Comparison of ENCODE assay signal across 10 mouse cellular contexts in the genomic region with DNA sequence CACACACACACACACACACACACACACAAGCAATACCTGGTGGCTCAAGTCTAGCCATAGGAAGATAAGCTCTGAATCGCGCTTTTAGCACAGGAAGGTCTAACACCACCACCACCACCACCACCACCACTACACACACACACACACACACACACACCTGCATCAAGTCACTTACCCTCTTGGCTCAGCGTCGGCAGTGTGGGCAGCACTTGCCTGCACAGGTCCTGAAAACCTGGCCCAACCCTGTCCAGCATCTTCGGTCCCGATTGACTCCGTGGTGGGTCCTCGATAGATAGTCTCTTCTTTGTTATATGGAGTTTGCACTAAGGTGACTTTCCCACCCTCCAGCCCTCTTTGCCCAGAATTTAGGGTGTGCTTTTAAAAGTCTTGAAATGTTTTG. TPM values are rescaled to one million over a fixed set of nuclear protein-coding genes. Genes with fewer than 3 reads are reported as not detected.
DNase-seq lines count a peak whose midpoint lies in the region; ATAC-seq and TF ChIP-seq lines count a peak whose summit lies in the region.
"Had no signal": no experiment of that assay in that cellular context is flagged by ENCODE, and none has a peak within 500 bp of the region (broad histone marks: within the 10 kb centered on the region; RNA-seq: fewer than 3 reads in every experiment).

No protein-coding gene starts in this region.

- no peak for TF ChIP-seq POLR2A in kidney, adult 2 months (IDR thresholded peaks at IDR 0.05; ENCODE audit: low read depth, low read length)

- peak overlapping the region; percentile 37; the same call in 1 of the 2 replicates for H3K4me2 ChIP-seq in forebrain, embryonic 12.5 days
- no peak overlapping the region for H3K4me2 ChIP-seq in forebrain, embryonic 15.5 days (replicated peaks)
- peak overlapping the region; percentile 37 for H3K4me2 ChIP-seq in kidney, postnatal 0 days (ENCODE audit: low read length)
- peak overlapping the region; percentile 39 for H3K4me2 ChIP-seq in embryonic facial prominence, embryonic 15.5 days (replicated peaks)
- peak overlapping the region; percentile 23; the same call in 1 of the 2 replicates for H3K4me2 ChIP-seq in midbrain, embryonic 11.5 days

- no peak for TF ChIP-seq CTCF in kidney, postnatal 0 days (IDR thresholded peaks at IDR 0.05; ENCODE audit: low read depth)
- no peak for TF ChIP-seq CTCF in kidney, adult 2 months (conservative IDR thresholded peaks at IDR 0.05; ENCODE audit: insufficient read depth, insufficient read length, low read depth, low read length)

- H3K36me3 ChIP-seq in forebrain, embryonic 12.5 days (replicated peaks): no peaks in the 10 kb centered on the region
- H3K36me3 ChIP-seq in forebrain, embryonic 15.5 days: no peaks in the 10 kb centered on the region
- H3K36me3 ChIP-seq in kidney, postnatal 0 days (ENCODE audit: insufficient read depth, low read length): no peaks in the 10 kb centered on the region
- H3K36me3 ChIP-seq in kidney, adult 2 months (ENCODE audit: control insufficient read depth, insufficient read depth, low read length): no peaks in the 10 kb centered on the region
- H3K36me3 ChIP-seq in embryonic facial prominence, embryonic 15.5 days: no peaks in the 10 kb centered on the region
- no peaks in the 10 kb centered on the region for H3K36me3 ChIP-seq in midbrain, embryonic 11.5 days (ENCODE audit: control insufficient read depth, insufficient read depth, low read length)
- H3K36me3 ChIP-seq: G1E had no signal

- peaks cover 11% of the 10 kb centered on the region for H3K4me1 ChIP-seq in forebrain, embryonic 12.5 days
- no peaks in the 10 kb centered on the region for H3K4me1 ChIP-seq in forebrain, embryonic 15.5 days
- H3K4me1 ChIP-seq in kidney, postnatal 0 days (replicated peaks; ENCODE audit: insufficient read depth, low read length): no peaks in the 10 kb centered on the region
- H3K4me1 ChIP-seq in kidney, adult 2 months (ENCODE audit: control insufficient read depth, insufficient read depth, low read length): no peaks in the 10 kb centered on the region
- H3K4me1 ChIP-seq in embryonic facial prominence, embryonic 15.5 days: peaks cover 9% of the 10 kb centered on the region
- H3K4me1 ChIP-seq in midbrain, embryonic 11.5 days (ENCODE audit: control insufficient read depth, insufficient read depth, low read length): peaks cover 2% of the 10 kb centered on the region; the same call in 1 of the 2 replicates

- no peaks in the 10 kb centered on the region for H3K27me3 ChIP-seq in forebrain, embryonic 12.5 days
- H3K27me3 ChIP-seq in forebrain, embryonic 15.5 days: no peaks in the 10 kb centered on the region
- no peaks in the 10 kb centered on the region for H3K27me3 ChIP-seq in kidney, postnatal 0 days (ENCODE audit: insufficient read depth, low read length)
- H3K27me3 ChIP-seq in kidney, adult 2 months (replicated peaks; ENCODE audit: control insufficient read depth, insufficient read depth, low read length): no peaks in the 10 kb centered on the region
- no peaks in the 10 kb centered on the region for H3K27me3 ChIP-seq in embryonic facial prominence, embryonic 15.5 days
- no peaks in the 10 kb centered on the region for H3K27me3 ChIP-seq in midbrain, embryonic 11.5 days (ENCODE audit: control insufficient read depth, insufficient read depth, low read length)

- DNase-seq in kidney, postnatal 0 days (ENCODE audit: low spot score): no peak
- no peak for DNase-seq in kidney, adult 2 months
- DNase-seq in midbrain, embryonic 11.5 days (ENCODE audit: low spot score, missing footprints): no peak
- DNase-seq in layer of hippocampus, postnatal 36 days: no peak
- no peak for DNase-seq in left cerebral cortex, postnatal 25 days (ENCODE audit: low spot score in 2 of 2)

- WGBS in forebrain, embryonic 12.5 days: 79% methylated on average over 8 of the region's 8 CpGs
- 82% methylated on average over 8 of the region's 8 CpGs for WGBS in forebrain, embryonic 15.5 days
- WGBS in kidney, postnatal 0 days: 85% methylated on average over 8 of the region's 8 CpGs
- 83% methylated on average over 8 of the region's 8 CpGs for WGBS in kidney, adult 2 months
- 67% methylated on average over 8 of the region's 8 CpGs for WGBS in embryonic facial prominence, embryonic 15.5 days
- 84% methylated on average over 8 of the region's 8 CpGs for WGBS in midbrain, embryonic 11.5 days

- H3K9me3 ChIP-seq in forebrain, embryonic 12.5 days: no peaks in the 10 kb centered on the region
- H3K9me3 ChIP-seq in forebrain, embryonic 15.5 days: no peaks in the 10 kb centered on the region
- H3K9me3 ChIP-seq in kidney, postnatal 0 days (replicated peaks; ENCODE audit: low read length): no peaks in the 10 kb centered on the region
- no peaks in the 10 kb centered on the region for H3K9me3 ChIP-seq in embryonic facial prominence, embryonic 15.5 days (replicated peaks)
- no peaks in the 10 kb centered on the region for H3K9me3 ChIP-seq in midbrain, embryonic 11.5 days (ENCODE audit: control insufficient read depth, low read length)
- H3K9me3 ChIP-seq: G1E had no signal

- H3K27ac ChIP-seq in forebrain, embryonic 12.5 days: no peak overlapping the region
- no peak overlapping the region for H3K27ac ChIP-seq in forebrain, embryonic 15.5 days (replicated peaks)
- H3K27ac ChIP-seq in kidney, postnatal 0 days: no peak overlapping the region
- H3K27ac ChIP-seq in kidney, adult 2 months (ENCODE audit: insufficient read depth, low read depth, low read length): no peak overlapping the region
- no peak overlapping the region for H3K27ac ChIP-seq in embryonic facial prominence, embryonic 15.5 days (replicated peaks)
- H3K27ac ChIP-seq in midbrain, embryonic 11.5 days (ENCODE audit: low read depth, low read length): no peak overlapping the region
- H3K27ac ChIP-seq: liver, embryonic 14.5 days had no signal

- no peak; the same call in 1 of the 2 replicates for ATAC-seq in forebrain, embryonic 12.5 days (ENCODE audit: low FRiP score)
- ATAC-seq in forebrain, embryonic 15.5 days (replicated peaks): no peak
- no peak for ATAC-seq in kidney, postnatal 0 days (replicated peaks; ENCODE audit: low FRiP score, low read depth)
- ATAC-seq in embryonic facial prominence, embryonic 15.5 days (ENCODE audit: insufficient number of reproducible peaks, low FRiP score, low TSS enrichment, low read depth): no peak
- ATAC-seq in midbrain, embryonic 11.5 days (ENCODE audit: low FRiP score): peak; percentile 40; the same call in 1 of the 2 replicates

- no peak overlapping the region for H3K4me3 ChIP-seq in forebrain, embryonic 12.5 days (replicated peaks)
- H3K4me3 ChIP-seq in forebrain, embryonic 15.5 days: no peak overlapping the region
- no peak overlapping the region for H3K4me3 ChIP-seq in kidney, postnatal 0 days (replicated peaks; ENCODE audit: low read depth, low read length)
- H3K4me3 ChIP-seq in kidney, adult 2 months (ENCODE audit: insufficient read depth, low read depth, low read length): no peak overlapping the region
- peak overlapping the region; percentile 20; the same call in 1 of the 2 replicates for H3K4me3 ChIP-seq in embryonic facial prominence, embryonic 15.5 days (replicated peaks)
- H3K4me3 ChIP-seq in midbrain, embryonic 11.5 days (ENCODE audit: low read depth, low read length): no peak overlapping the region

- H3K9ac ChIP-seq in forebrain, embryonic 12.5 days: no peak overlapping the region
- no peak overlapping the region for H3K9ac ChIP-seq in forebrain, embryonic 15.5 days (replicated peaks)
- no peak overlapping the region for H3K9ac ChIP-seq in kidney, postnatal 0 days (ENCODE audit: low read depth, low read length)
- H3K9ac ChIP-seq in embryonic facial prominence, embryonic 15.5 days: no peak overlapping the region
- no peak overlapping the region for H3K9ac ChIP-seq in midbrain, embryonic 11.5 days (ENCODE audit: low read length)
- H3K9ac ChIP-seq: liver, embryonic 14.5 days had no signal

- intact Hi-C loops in left cerebral cortex, postnatal 25 days (cut with DNase I): no loop called here

RNA-seq across cellular contexts. Expression of gene Ccdc81, which starts 0.4 kb away (rescaled TPM):
- polyA plus RNA-seq in forebrain, embryonic 12.5 days (2016; fragmentation: Nextera tagmentation; extraction: Ambion mirVana): 0.43 TPM in 1 of 2 replicates, not detected in the other
- polyA plus RNA-seq in forebrain, embryonic 15.5 days (2015; fragmentation: Nextera tagmentation; extraction: Ambion mirVana): 0.31 and 0.70 TPM in 2 replicates
- polyA plus RNA-seq in kidney, postnatal 0 days (2015; fragmentation: Nextera tagmentation; extraction: Ambion mirVana): 0.09 and 0.21 TPM in 2 replicates
- polyA plus RNA-seq in kidney, adult 2 months (2012; rRNA removed): not detected in 2 replicates
- polyA plus RNA-seq in embryonic facial prominence, embryonic 15.5 days (2015; fragmentation: Nextera tagmentation; extraction: Ambion mirVana): 1.5 and 2.0 TPM in 2 replicates
- polyA plus RNA-seq in midbrain, embryonic 11.5 days (2014; fragmentation: Nextera tagmentation; extraction: Ambion mirVana): 0.10 and 0.23 TPM in 2 replicates
- total RNA-seq in layer of hippocampus, postnatal 36 days (2021): 1 to 10 TPM in 1 of 2 experiments, under 1 TPM in 1; 0.45 to 1.1 TPM
- total RNA-seq in left cerebral cortex, postnatal 25 days (2021): under 1 TPM; 0.41 to 0.46 TPM
- total RNA-seq: G1E had no signal
- polyA plus RNA-seq: G1E; liver, embryonic 14.5 days had no signal

RNA-seq across cellular contexts. Expression of gene Hikeshi, which starts 38.0 kb away (rescaled TPM):
- 155 and 157 TPM in 2 replicates for polyA plus RNA-seq in forebrain, embryonic 12.5 days (2016; fragmentation: Nextera tagmentation; extraction: Ambion mirVana)
- 150 and 158 TPM in 2 replicates for polyA plus RNA-seq in forebrain, embryonic 15.5 days (2015; fragmentation: Nextera tagmentation; extraction: Ambion mirVana)
- 138 and 145 TPM in 2 replicates for polyA plus RNA-seq in kidney, postnatal 0 days (2015; fragmentation: Nextera tagmentation; extraction: Ambion mirVana)
- polyA plus RNA-seq in kidney, adult 2 months (2012; rRNA removed): 69.4 and 84.3 TPM in 2 replicates
- 124 TPM in 2 replicates for polyA plus RNA-seq in embryonic facial prominence, embryonic 15.5 days (2015; fragmentation: Nextera tagmentation; extraction: Ambion mirVana)
- 153 and 159 TPM in 2 replicates for polyA plus RNA-seq in midbrain, embryonic 11.5 days (2014; fragmentation: Nextera tagmentation; extraction: Ambion mirVana)
- 100 to 1,000 TPM; 105 to 108 TPM for total RNA-seq in layer of hippocampus, postnatal 36 days (2021)
- total RNA-seq in left cerebral cortex, postnatal 25 days (2021): 10 to 100 TPM; 92.6 to 97.3 TPM
